ENCODE assay signal across 13 mouse cellular contexts in genomic region chr8:101779966-101780365, GRCm38 (mm10).
DNase-seq lines count a peak whose midpoint lies in the region; ATAC-seq and TF ChIP-seq lines count a peak whose summit lies in the region.
"Had no signal": no experiment of that assay in that cellular context is flagged by ENCODE, and none has a peak within 500 bp of the region (broad histone marks: within the 10 kb centered on the region; RNA-seq: fewer than 3 reads in every experiment).

No protein-coding gene starts in this region.

- H3K9me3 ChIP-seq in forebrain, embryonic 13.5 days (replicated peaks), result no peaks in the 10 kb centered on the region
- H3K9me3 ChIP-seq in forebrain, postnatal 0 days (ENCODE audit: low read length), result no peaks in the 10 kb centered on the region
- no peaks in the 10 kb centered on the region for H3K9me3 ChIP-seq in midbrain, embryonic 12.5 days
- H3K9me3 ChIP-seq in midbrain, embryonic 10.5 days (replicated peaks), result no peaks in the 10 kb centered on the region
- no peaks in the 10 kb centered on the region for H3K9me3 ChIP-seq in hindbrain, embryonic 11.5 days (ENCODE audit: control insufficient read depth, low read length)
- H3K9me3 ChIP-seq in midbrain, postnatal 0 days (ENCODE audit: low read length), result no peaks in the 10 kb centered on the region
- H3K9me3 ChIP-seq in liver, embryonic 11.5 days (ENCODE audit: control insufficient read depth, low read length), result no peaks in the 10 kb centered on the region

- H3K4me3 ChIP-seq in forebrain, embryonic 13.5 days, result no peak overlapping the region
- H3K4me3 ChIP-seq in forebrain, postnatal 0 days (ENCODE audit: low read depth, low read length), result no peak overlapping the region
- no peak overlapping the region for H3K4me3 ChIP-seq in midbrain, embryonic 12.5 days
- no peak overlapping the region for H3K4me3 ChIP-seq in midbrain, embryonic 10.5 days
- H3K4me3 ChIP-seq in hindbrain, embryonic 11.5 days (ENCODE audit: low read depth, low read length), result no peak overlapping the region
- no peak overlapping the region for H3K4me3 ChIP-seq in midbrain, postnatal 0 days (ENCODE audit: low read depth, low read length)
- H3K4me3 ChIP-seq in liver, embryonic 11.5 days (ENCODE audit: low read depth, low read length), result no peak overlapping the region

- no peak overlapping the region for H3K4me2 ChIP-seq in forebrain, embryonic 13.5 days
- no peak overlapping the region for H3K4me2 ChIP-seq in forebrain, postnatal 0 days (ENCODE audit: low read depth)
- H3K4me2 ChIP-seq in midbrain, embryonic 12.5 days (replicated peaks), result no peak overlapping the region
- no peak overlapping the region for H3K4me2 ChIP-seq in hindbrain, embryonic 11.5 days (replicated peaks; ENCODE audit: low read depth, low read length)
- no peak overlapping the region for H3K4me2 ChIP-seq in midbrain, postnatal 0 days (ENCODE audit: low read depth, low read length, poor library complexity, severe bottlenecking)
- no peak overlapping the region for H3K4me2 ChIP-seq in liver, embryonic 11.5 days

- DNase-seq in forebrain, postnatal 0 days, result no peak
- no peak for DNase-seq in midbrain, embryonic 10.5 days (ENCODE audit: low spot score)
- peak; percentile 6 for DNase-seq in hindbrain, embryonic 11.5 days (ENCODE audit: low spot score)
- peak; percentile 56 for DNase-seq in midbrain, postnatal 0 days (ENCODE audit: low spot score)
- DNase-seq in heart, adult 18-20 months, result no peak
- DNase-seq in liver, embryonic 11.5 days (ENCODE audit: low spot score), result no peak
- DNase-seq: cerebellum, adult 11 months; kidney, adult 11 months; kidney, postnatal 10 days; thymus, postnatal 4 days had no signal

- H3K4me1 ChIP-seq in forebrain, embryonic 13.5 days, result 0 out of 2 replicates have a peak, but pooled peaks cover 4% of the 10 kb centered on the region
- no peaks in the 10 kb centered on the region for H3K4me1 ChIP-seq in forebrain, postnatal 0 days (ENCODE audit: insufficient read depth)
- H3K4me1 ChIP-seq in midbrain, embryonic 12.5 days, result no peaks in the 10 kb centered on the region
- H3K4me1 ChIP-seq in midbrain, embryonic 10.5 days, result peaks cover 2% of the 10 kb centered on the region; the same call in 1 of the 2 replicates
- H3K4me1 ChIP-seq in hindbrain, embryonic 11.5 days (replicated peaks; ENCODE audit: control insufficient read depth, insufficient read depth, low read length), result no peaks in the 10 kb centered on the region
- no peaks in the 10 kb centered on the region for H3K4me1 ChIP-seq in midbrain, postnatal 0 days (ENCODE audit: insufficient read depth, low read length)
- H3K4me1 ChIP-seq in liver, embryonic 11.5 days (replicated peaks; ENCODE audit: control insufficient read depth, insufficient read depth, low read length), result no peaks in the 10 kb centered on the region

- no peak overlapping the region for H3K27ac ChIP-seq in forebrain, embryonic 13.5 days
- H3K27ac ChIP-seq in forebrain, postnatal 0 days (ENCODE audit: low read depth, low read length), result no peak overlapping the region
- no peak overlapping the region for H3K27ac ChIP-seq in midbrain, embryonic 12.5 days (replicated peaks)
- H3K27ac ChIP-seq in midbrain, embryonic 10.5 days (replicated peaks), result no peak overlapping the region
- H3K27ac ChIP-seq in hindbrain, embryonic 11.5 days (ENCODE audit: low read depth, low read length), result no peak overlapping the region
- no peak overlapping the region for H3K27ac ChIP-seq in midbrain, postnatal 0 days (ENCODE audit: low read depth, low read length)
- H3K27ac ChIP-seq in liver, embryonic 11.5 days (ENCODE audit: low read depth, low read length), result no peak overlapping the region

- H3K27me3 ChIP-seq in forebrain, embryonic 13.5 days, result no peaks in the 10 kb centered on the region
- no peaks in the 10 kb centered on the region for H3K27me3 ChIP-seq in forebrain, postnatal 0 days (ENCODE audit: insufficient read depth, low read length)
- no peaks in the 10 kb centered on the region for H3K27me3 ChIP-seq in midbrain, embryonic 12.5 days
- no peaks in the 10 kb centered on the region for H3K27me3 ChIP-seq in midbrain, embryonic 10.5 days (ENCODE audit: low read depth, poor library complexity, severe bottlenecking)
- no peaks in the 10 kb centered on the region for H3K27me3 ChIP-seq in hindbrain, embryonic 11.5 days (ENCODE audit: control insufficient read depth, insufficient read depth, low read length)
- H3K27me3 ChIP-seq in midbrain, postnatal 0 days (ENCODE audit: insufficient read depth, low read length), result no peaks in the 10 kb centered on the region
- H3K27me3 ChIP-seq in liver, embryonic 11.5 days (replicated peaks; ENCODE audit: control insufficient read depth, insufficient read depth, low read length), result no peaks in the 10 kb centered on the region
- H3K27me3 ChIP-seq: Patski had no signal

- H3K9ac ChIP-seq in forebrain, embryonic 13.5 days, result no peak overlapping the region
- H3K9ac ChIP-seq in forebrain, postnatal 0 days, result no peak overlapping the region
- no peak overlapping the region for H3K9ac ChIP-seq in midbrain, embryonic 12.5 days (replicated peaks)
- H3K9ac ChIP-seq in hindbrain, embryonic 11.5 days (ENCODE audit: low read depth, low read length), result no peak overlapping the region
- no peak overlapping the region for H3K9ac ChIP-seq in midbrain, postnatal 0 days (replicated peaks; ENCODE audit: low read length, poor library complexity, severe bottlenecking)
- H3K9ac ChIP-seq in liver, embryonic 11.5 days (ENCODE audit: low read depth, low read length), result no peak overlapping the region

- peak; percentile 38; the same call in 1 of the 2 replicates for ATAC-seq in forebrain, embryonic 13.5 days
- ATAC-seq in forebrain, postnatal 0 days, result no peak
- peak; percentile 40 for ATAC-seq in midbrain, embryonic 12.5 days (ENCODE audit: low FRiP score, low read depth)
- peak; percentile 52; the same call in 1 of the 2 replicates for ATAC-seq in hindbrain, embryonic 11.5 days (ENCODE audit: low FRiP score)
- no peak for ATAC-seq in midbrain, postnatal 0 days (ENCODE audit: low FRiP score)
- ATAC-seq in liver, embryonic 11.5 days (replicated peaks; ENCODE audit: low FRiP score), result no peak
- ATAC-seq: Patski had no signal

- no peak for TF ChIP-seq CTCF in forebrain, postnatal 0 days (IDR thresholded peaks at IDR 0.05; ENCODE audit: low read depth)
- TF ChIP-seq CTCF in midbrain, postnatal 0 days (IDR thresholded peaks at IDR 0.05), result no peak

- H3K36me3 ChIP-seq in forebrain, embryonic 13.5 days (ENCODE audit: poor library complexity, severe bottlenecking), result no peaks in the 10 kb centered on the region
- no peaks in the 10 kb centered on the region for H3K36me3 ChIP-seq in forebrain, postnatal 0 days (ENCODE audit: insufficient read depth)
- no peaks in the 10 kb centered on the region for H3K36me3 ChIP-seq in midbrain, embryonic 12.5 days
- no peaks in the 10 kb centered on the region for H3K36me3 ChIP-seq in midbrain, embryonic 10.5 days
- H3K36me3 ChIP-seq in hindbrain, embryonic 11.5 days (ENCODE audit: control insufficient read depth, insufficient read depth, low read length), result no peaks in the 10 kb centered on the region
- H3K36me3 ChIP-seq in midbrain, postnatal 0 days (ENCODE audit: insufficient read depth, low read length), result no peaks in the 10 kb centered on the region
- H3K36me3 ChIP-seq in liver, embryonic 11.5 days (ENCODE audit: control insufficient read depth, insufficient read depth, low read length), result no peaks in the 10 kb centered on the region

Comparison
In these comparisons a context has a peak if more than half of its experiments do, and no peak if none do; other contexts are left out.
1. ATAC-seq: peak in forebrain, embryonic 13.5 days (single experiment), midbrain, embryonic 12.5 days (single experiment) and hindbrain, embryonic 11.5 days (single experiment); none in forebrain, postnatal 0 days (single experiment), midbrain, postnatal 0 days (single experiment) and liver, embryonic 11.5 days (single experiment).
2. DNase-seq: peak in hindbrain, embryonic 11.5 days (single experiment) and midbrain, postnatal 0 days (single experiment); none in forebrain, postnatal 0 days (single experiment), midbrain, embryonic 10.5 days (single experiment), heart, adult 18-20 months (0 of 2) and liver, embryonic 11.5 days (single experiment).